Mouse (Mus musculus): ENCODE measurements around the gene Slc43a1. TPM values are rescaled to one million over a fixed set of nuclear protein-coding genes. Genes with fewer than 3 reads are reported as not detected.

Slc43a1 gene
- polyA plus RNA-seq, 1 experiment from 2014 or later, result 18.3 TPM

- Histone ChIP-seq H3K4me3 (ENCODE audit: low read depth, low read length) (no peak overlapping the region), H3K4me1 (replicated peaks; ENCODE audit: control insufficient read depth, insufficient read depth, low read length) (peaks cover 30% of the 10 kb centered on the region), H3K27me3 (replicated peaks; ENCODE audit: control insufficient read depth, insufficient read depth, low read length) (peaks cover 66% of the 10 kb centered on the region), H3K4me2 (ENCODE audit: low read length) (peak overlapping the region; percentile 36), H3K27ac (ENCODE audit: low read depth) (no peak overlapping the region), H3K9me3 (ENCODE audit: control insufficient read depth, low read length) (no peaks in the 10 kb centered on the region), H3K9ac (ENCODE audit: low read length) (no peak overlapping the region), H3K36me3 (ENCODE audit: control insufficient read depth, insufficient read depth, low read length) (no peaks in the 10 kb centered on the region)
- DNase-seq (ENCODE audit: low spot score), result no peak
- WGBS, result 4% methylated on average over 4 of the region's 6 CpGs
- ATAC-seq (replicated peaks; ENCODE audit: low FRiP score, low TSS enrichment, low read depth), result no peak
Measured at GRCm38 (mm10) chr2:84883084-84883483, 44.4 kb downstream of the Slc43a1 start.

GRCm38 (mm10) chr2:84883530-84883929, 44.9 kb downstream of the Slc43a1 start:
- Histone ChIP-seq H3K4me3 (ENCODE audit: low read depth, low read length) (no peak overlapping the region), H3K36me3 (ENCODE audit: control insufficient read depth, insufficient read depth, low read length) (no peaks in the 10 kb centered on the region), H3K27me3 (replicated peaks; ENCODE audit: control insufficient read depth, insufficient read depth, low read length) (peaks cover 67% of the 10 kb centered on the region), H3K9ac (ENCODE audit: low read length) (no peak overlapping the region), H3K9me3 (ENCODE audit: control insufficient read depth, low read length) (no peaks in the 10 kb centered on the region), H3K4me1 (replicated peaks; ENCODE audit: control insufficient read depth, insufficient read depth, low read length) (peaks cover 31% of the 10 kb centered on the region), H3K4me2 (ENCODE audit: low read length) (peak overlapping the region; percentile 36; the same call in 1 of the 2 replicates), H3K27ac (ENCODE audit: low read depth) (no peak overlapping the region)
- DNase-seq (ENCODE audit: low spot score) (no peak), ATAC-seq (replicated peaks; ENCODE audit: low FRiP score, low TSS enrichment, low read depth) (no peak)
- 10% methylated on average over 11 of the region's 11 CpGs for WGBS

- no peak overlapping the region for H3K9ac ChIP-seq (ENCODE audit: low read length)
- H3K36me3 ChIP-seq (ENCODE audit: control insufficient read depth, insufficient read depth, low read length), result no peaks in the 10 kb centered on the region
- DNase-seq (ENCODE audit: low spot score) (no peak), ATAC-seq (replicated peaks; ENCODE audit: low FRiP score, low TSS enrichment, low read depth) (no peak)
- H3K27ac ChIP-seq (ENCODE audit: low read depth), result no peak overlapping the region
- H3K9me3 ChIP-seq (ENCODE audit: control insufficient read depth, low read length), result no peaks in the 10 kb centered on the region
- H3K4me1 ChIP-seq (replicated peaks; ENCODE audit: control insufficient read depth, insufficient read depth, low read length), result peaks cover 31% of the 10 kb centered on the region
- H3K4me3 ChIP-seq (ENCODE audit: low read depth, low read length), result no peak overlapping the region
- WGBS, result 66% methylated on average over 4 of the region's 4 CpGs
- H3K4me2 ChIP-seq (ENCODE audit: low read length), result no peak overlapping the region
- peaks cover 70% of the 10 kb centered on the region for H3K27me3 ChIP-seq (replicated peaks; ENCODE audit: control insufficient read depth, insufficient read depth, low read length)
Measured at GRCm38 (mm10) chr2:84883942-84884341, 45.3 kb downstream of the Slc43a1 start.

GRCm38 (mm10) chr2:84884611-84885010, 46.0 kb downstream of the Slc43a1 start:
- no peak overlapping the region for H3K4me3 ChIP-seq (ENCODE audit: low read depth, low read length)
- no peaks in the 10 kb centered on the region for H3K9me3 ChIP-seq (ENCODE audit: control insufficient read depth, low read length)
- H3K27ac ChIP-seq (ENCODE audit: low read depth), result no peak overlapping the region
- H3K4me1 ChIP-seq (replicated peaks; ENCODE audit: control insufficient read depth, insufficient read depth, low read length), result peaks cover 35% of the 10 kb centered on the region
- ATAC-seq (replicated peaks; ENCODE audit: low FRiP score, low TSS enrichment, low read depth) (no peak), DNase-seq (ENCODE audit: low spot score) (no peak)
- 47% methylated on average over 4 of the region's 4 CpGs for WGBS
- H3K4me2 ChIP-seq (ENCODE audit: low read length), result no peak overlapping the region
- H3K27me3 ChIP-seq (replicated peaks; ENCODE audit: control insufficient read depth, insufficient read depth, low read length), result peaks cover 77% of the 10 kb centered on the region
- H3K9ac ChIP-seq (ENCODE audit: low read length), result no peak overlapping the region
- no peaks in the 10 kb centered on the region for H3K36me3 ChIP-seq (ENCODE audit: control insufficient read depth, insufficient read depth, low read length)

GRCm38 (mm10) chr2:84885084-84886055, 46.7 kb downstream of the Slc43a1 start:
- 0 out of 2 replicates have a peak overlapping the region, but pooled peaks have one; percentile 61 for H3K4me3 ChIP-seq (ENCODE audit: low read depth, low read length)

GRCm38 (mm10) chr2:84886234-84886731, 47.6 kb downstream of the Slc43a1 start, which contains the start of gene Rtn4rl2:
TSS of gene Rtn4rl2 (minus strand) at chr2:84886710.
- Histone ChIP-seq H3K27ac (ENCODE audit: low read depth) (no peak within 1 kb of the TSS), H3K27me3 (replicated peaks; ENCODE audit: control insufficient read depth, insufficient read depth, low read length) (peaks cover 73% of the 10 kb centered on the region), H3K4me3 (ENCODE audit: low read depth, low read length) (peak within 1 kb of the TSS; percentile 61), H3K4me2 (ENCODE audit: low read length) (peak within 1 kb of the TSS; percentile 66), H3K9ac (ENCODE audit: low read length) (peak within 1 kb of the TSS; percentile 48), H3K4me1 (replicated peaks; ENCODE audit: control insufficient read depth, insufficient read depth, low read length) (peaks cover 35% of the 10 kb centered on the region), H3K9me3 (ENCODE audit: control insufficient read depth, low read length) (no peaks in the 10 kb centered on the region), H3K36me3 (ENCODE audit: control insufficient read depth, insufficient read depth, low read length) (no peaks in the 10 kb centered on the region)
- WGBS, result under 1% methylated on average over 29 of the region's 35 CpGs
- no peak for DNase-seq (ENCODE audit: low spot score)
- ATAC-seq (replicated peaks; ENCODE audit: low FRiP score, low TSS enrichment, low read depth), result 0 out of 2 replicates have a peak, but pooled peaks have one; percentile 3

More at GRCm38 (mm10) chr2:84885084-84886055, 46.7 kb downstream of the Slc43a1 start:
- H3K9me3 ChIP-seq (ENCODE audit: control insufficient read depth, low read length), result no peaks in the 10 kb centered on the region
- peaks cover 74% of the 10 kb centered on the region for H3K27me3 ChIP-seq (replicated peaks; ENCODE audit: control insufficient read depth, insufficient read depth, low read length)
- H3K36me3 ChIP-seq (ENCODE audit: control insufficient read depth, insufficient read depth, low read length), result no peaks in the 10 kb centered on the region
- 15% methylated on average over 21 of the region's 23 CpGs for WGBS
- peak overlapping the region; percentile 66 for H3K4me2 ChIP-seq (ENCODE audit: low read length)
- ATAC-seq (replicated peaks; ENCODE audit: low FRiP score, low TSS enrichment, low read depth), result no peak
- H3K4me1 ChIP-seq (replicated peaks; ENCODE audit: control insufficient read depth, insufficient read depth, low read length), result peaks cover 35% of the 10 kb centered on the region
- no peak overlapping the region for H3K9ac ChIP-seq (ENCODE audit: low read length)
- DNase-seq (ENCODE audit: low spot score), result no peak
- H3K27ac ChIP-seq (ENCODE audit: low read depth), result no peak overlapping the region

GRCm38 (mm10) chr2:84886821-84887281, 48.2 kb downstream of the Slc43a1 start:
- ATAC-seq (replicated peaks; ENCODE audit: low FRiP score, low TSS enrichment, low read depth), result peak; percentile 30
- WGBS, result 0% methylated on average over 32 of the region's 39 CpGs
- Histone ChIP-seq H3K4me1 (replicated peaks; ENCODE audit: control insufficient read depth, insufficient read depth, low read length) (peaks cover 35% of the 10 kb centered on the region), H3K36me3 (ENCODE audit: control insufficient read depth, insufficient read depth, low read length) (no peaks in the 10 kb centered on the region), H3K4me3 (ENCODE audit: low read depth, low read length) (peak overlapping the region; percentile 61), H3K9ac (ENCODE audit: low read length) (peak overlapping the region; percentile 48), H3K9me3 (ENCODE audit: control insufficient read depth, low read length) (no peaks in the 10 kb centered on the region), H3K27me3 (replicated peaks; ENCODE audit: control insufficient read depth, insufficient read depth, low read length) (peaks cover 70% of the 10 kb centered on the region), H3K4me2 (ENCODE audit: low read length) (peak overlapping the region; percentile 66), H3K27ac (ENCODE audit: low read depth) (no peak overlapping the region)
- peak; percentile 78 for DNase-seq (ENCODE audit: low spot score)

GRCm38 (mm10) chr2:84887411-84888271, 49.0 kb downstream of the Slc43a1 start:
- no peaks in the 10 kb centered on the region for H3K36me3 ChIP-seq (ENCODE audit: control insufficient read depth, insufficient read depth, low read length)
- no peak overlapping the region for H3K9ac ChIP-seq (ENCODE audit: low read length)
- no peak overlapping the region for H3K27ac ChIP-seq (ENCODE audit: low read depth)
- peaks cover 62% of the 10 kb centered on the region for H3K27me3 ChIP-seq (replicated peaks; ENCODE audit: control insufficient read depth, insufficient read depth, low read length)
- DNase-seq (ENCODE audit: low spot score) (peak; percentile 77), ATAC-seq (replicated peaks; ENCODE audit: low FRiP score, low TSS enrichment, low read depth) (peak; percentile 14; the same call in 1 of the 2 replicates)
- H3K9me3 ChIP-seq (ENCODE audit: control insufficient read depth, low read length), result no peaks in the 10 kb centered on the region
- WGBS, result under 1% methylated on average over 58 of the region's 58 CpGs
- peak overlapping the region; percentile 66 for H3K4me2 ChIP-seq (ENCODE audit: low read length)
- H3K4me3 ChIP-seq (ENCODE audit: low read depth, low read length), result peak overlapping the region; percentile 61
- H3K4me1 ChIP-seq (replicated peaks; ENCODE audit: control insufficient read depth, insufficient read depth, low read length), result peaks cover 32% of the 10 kb centered on the region
